Mouse (Mus musculus): ENCODE measurements around the gene Sgsm1. TPM values are rescaled to one million over a fixed set of nuclear protein-coding genes. Genes with fewer than 3 reads are reported as not detected.

The Sgsm1 gene
- polyA plus RNA-seq, 1 experiment from 2014 or later: 7.1 TPM

GRCm38 (mm10) chr5:113230196-113230595 is 80.4 kb downstream of the Sgsm1 start:
- no peaks in the 10 kb centered on the region for H3K9me3 ChIP-seq (replicated peaks; ENCODE audit: control insufficient read depth, low read length)
- no peaks in the 10 kb centered on the region for H3K27me3 ChIP-seq (ENCODE audit: control insufficient read depth, insufficient read depth, low read length)
- peak; percentile 44; the same call in 1 of the 2 replicates for ATAC-seq (ENCODE audit: insufficient read depth, low FRiP score)
- no peak overlapping the region for H3K27ac ChIP-seq (ENCODE audit: low read length)
- 59% methylated on average over 5 of the region's 5 CpGs for WGBS
- H3K4me1 ChIP-seq (ENCODE audit: control insufficient read depth, insufficient read depth, low read length): peaks cover 8% of the 10 kb centered on the region
- H3K4me3 ChIP-seq (replicated peaks; ENCODE audit: low read length): no peak overlapping the region
- no peaks in the 10 kb centered on the region for H3K36me3 ChIP-seq (ENCODE audit: control insufficient read depth, insufficient read depth, low read length)
- no peak overlapping the region for H3K9ac ChIP-seq (ENCODE audit: low read length)
- H3K4me2 ChIP-seq (ENCODE audit: low read depth, low read length): no peak overlapping the region

GRCm38 (mm10) chr5:113226632-113227102 is 83.9 kb downstream of the Sgsm1 start, which contains the start of gene Tmem211:
Gene Tmem211 (plus strand): TSS chr5:113226909.
- H3K4me2 ChIP-seq (ENCODE audit: low read depth, low read length): peak within 1 kb of the TSS; percentile 58
- WGBS: 1% methylated on average over 13 of the region's 13 CpGs
- peak within 1 kb of the TSS; percentile 29 for H3K4me3 ChIP-seq (replicated peaks; ENCODE audit: low read length)
- no peaks in the 10 kb centered on the region for H3K36me3 ChIP-seq (ENCODE audit: control insufficient read depth, insufficient read depth, low read length)
- H3K9me3 ChIP-seq (replicated peaks; ENCODE audit: control insufficient read depth, low read length): no peaks in the 10 kb centered on the region
- ATAC-seq (ENCODE audit: insufficient read depth, low FRiP score): peak; percentile 81
- H3K27me3 ChIP-seq (ENCODE audit: control insufficient read depth, insufficient read depth, low read length): no peaks in the 10 kb centered on the region
- H3K9ac ChIP-seq (ENCODE audit: low read length): peak within 1 kb of the TSS; percentile 69
- peaks cover 8% of the 10 kb centered on the region for H3K4me1 ChIP-seq (ENCODE audit: control insufficient read depth, insufficient read depth, low read length)
- H3K27ac ChIP-seq (ENCODE audit: low read length): peak within 1 kb of the TSS; percentile 36; the same call in 1 of the 2 replicates

GRCm38 (mm10) chr5:113225686-113226435 is 84.7 kb downstream of the Sgsm1 start:
- peaks cover 8% of the 10 kb centered on the region for H3K4me1 ChIP-seq (ENCODE audit: control insufficient read depth, insufficient read depth, low read length)
- H3K4me2 ChIP-seq (ENCODE audit: low read depth, low read length): peak overlapping the region; percentile 58
- 26% methylated on average over 25 of the region's 25 CpGs for WGBS
- H3K27ac ChIP-seq (ENCODE audit: low read length): peak overlapping the region; percentile 36; the same call in 1 of the 2 replicates
- no peak for ATAC-seq (ENCODE audit: insufficient read depth, low FRiP score)
- H3K9ac ChIP-seq (ENCODE audit: low read length): peak overlapping the region; percentile 69
- H3K9me3 ChIP-seq (replicated peaks; ENCODE audit: control insufficient read depth, low read length): no peaks in the 10 kb centered on the region
- no peaks in the 10 kb centered on the region for H3K27me3 ChIP-seq (ENCODE audit: control insufficient read depth, insufficient read depth, low read length)
- no peaks in the 10 kb centered on the region for H3K36me3 ChIP-seq (ENCODE audit: control insufficient read depth, insufficient read depth, low read length)
- H3K4me3 ChIP-seq (replicated peaks; ENCODE audit: low read length): peak overlapping the region; percentile 29

GRCm38 (mm10) chr5:113225271-113225670 is 85.3 kb downstream of the Sgsm1 start:
- Histone ChIP-seq H3K36me3 (ENCODE audit: control insufficient read depth, insufficient read depth, low read length) (no peaks in the 10 kb centered on the region), H3K4me3 (replicated peaks; ENCODE audit: low read length) (no peak overlapping the region), H3K9me3 (replicated peaks; ENCODE audit: control insufficient read depth, low read length) (no peaks in the 10 kb centered on the region), H3K27me3 (ENCODE audit: control insufficient read depth, insufficient read depth, low read length) (no peaks in the 10 kb centered on the region), H3K4me2 (ENCODE audit: low read depth, low read length) (no peak overlapping the region), H3K4me1 (ENCODE audit: control insufficient read depth, insufficient read depth, low read length) (peaks cover 12% of the 10 kb centered on the region), H3K9ac (ENCODE audit: low read length) (no peak overlapping the region), H3K27ac (ENCODE audit: low read length) (no peak overlapping the region)
- 30% methylated on average over 10 of the region's 10 CpGs for WGBS
- no peak for ATAC-seq (ENCODE audit: insufficient read depth, low FRiP score)

- Histone ChIP-seq H3K9me3 (replicated peaks; ENCODE audit: control insufficient read depth, low read length) (no peaks in the 10 kb centered on the region), H3K36me3 (ENCODE audit: control insufficient read depth, insufficient read depth, low read length) (no peaks in the 10 kb centered on the region), H3K4me1 (ENCODE audit: control insufficient read depth, insufficient read depth, low read length) (peaks cover 22% of the 10 kb centered on the region), H3K4me2 (ENCODE audit: low read depth, low read length) (no peak overlapping the region), H3K27ac (ENCODE audit: low read length) (no peak overlapping the region), H3K9ac (ENCODE audit: low read length) (no peak overlapping the region), H3K27me3 (ENCODE audit: control insufficient read depth, insufficient read depth, low read length) (no peaks in the 10 kb centered on the region), H3K4me3 (replicated peaks; ENCODE audit: low read length) (no peak overlapping the region)
- WGBS: 49% methylated on average over 4 of the region's 4 CpGs
- ATAC-seq (ENCODE audit: insufficient read depth, low FRiP score): no peak
Observed at GRCm38 (mm10) chr5:113223888-113224287, 86.7 kb downstream of the Sgsm1 start.

GRCm38 (mm10) chr5:113221147-113221865 is 89.3 kb downstream of the Sgsm1 start, which contains the start of gene 2900026A02Rik:
Gene 2900026A02Rik (minus strand): TSS chr5:113221236.
- Histone ChIP-seq H3K4me1 (ENCODE audit: control insufficient read depth, insufficient read depth, low read length) (peaks cover 38% of the 10 kb centered on the region), H3K27me3 (ENCODE audit: control insufficient read depth, insufficient read depth, low read length) (no peaks in the 10 kb centered on the region), H3K9ac (ENCODE audit: low read length) (peak within 1 kb of the TSS; percentile 81), H3K36me3 (ENCODE audit: control insufficient read depth, insufficient read depth, low read length) (no peaks in the 10 kb centered on the region), H3K4me3 (replicated peaks; ENCODE audit: low read length) (peak within 1 kb of the TSS; percentile 72), H3K9me3 (replicated peaks; ENCODE audit: control insufficient read depth, low read length) (no peaks in the 10 kb centered on the region), H3K4me2 (ENCODE audit: low read depth, low read length) (peak within 1 kb of the TSS; percentile 96), H3K27ac (ENCODE audit: low read length) (peak within 1 kb of the TSS; percentile 76)
- WGBS: 10% methylated on average over 49 of the region's 62 CpGs
- peak; percentile 57; the same call in 1 of the 2 replicates for ATAC-seq (ENCODE audit: insufficient read depth, low FRiP score)

GRCm38 (mm10) chr5:113220383-113221146 is 90.0 kb downstream of the Sgsm1 start:
- H3K27ac ChIP-seq (ENCODE audit: low read length): peak overlapping the region; percentile 76
- H3K36me3 ChIP-seq (ENCODE audit: control insufficient read depth, insufficient read depth, low read length): no peaks in the 10 kb centered on the region
- H3K9ac ChIP-seq (ENCODE audit: low read length): peak overlapping the region; percentile 81
- H3K4me1 ChIP-seq (ENCODE audit: control insufficient read depth, insufficient read depth, low read length): peaks cover 39% of the 10 kb centered on the region
- no peaks in the 10 kb centered on the region for H3K9me3 ChIP-seq (replicated peaks; ENCODE audit: control insufficient read depth, low read length)
- WGBS: 2% methylated on average over 62 of the region's 64 CpGs
- H3K4me3 ChIP-seq (replicated peaks; ENCODE audit: low read length): peak overlapping the region; percentile 72
- ATAC-seq (ENCODE audit: insufficient read depth, low FRiP score): peak; percentile 42; the same call in 1 of the 2 replicates
- peak overlapping the region; percentile 96 for H3K4me2 ChIP-seq (ENCODE audit: low read depth, low read length)
- H3K27me3 ChIP-seq (ENCODE audit: control insufficient read depth, insufficient read depth, low read length): no peaks in the 10 kb centered on the region

GRCm38 (mm10) chr5:113219876-113220275 is 90.7 kb downstream of the Sgsm1 start:
- no peaks in the 10 kb centered on the region for H3K36me3 ChIP-seq (ENCODE audit: control insufficient read depth, insufficient read depth, low read length)
- H3K4me1 ChIP-seq (ENCODE audit: control insufficient read depth, insufficient read depth, low read length): peaks cover 41% of the 10 kb centered on the region
- H3K27ac ChIP-seq (ENCODE audit: low read length): peak overlapping the region; percentile 76; the same call in 1 of the 2 replicates
- H3K4me2 ChIP-seq (ENCODE audit: low read depth, low read length): peak overlapping the region; percentile 96
- peak overlapping the region; percentile 81; the same call in 1 of the 2 replicates for H3K9ac ChIP-seq (ENCODE audit: low read length)
- 42% methylated on average over 7 of the region's 7 CpGs for WGBS
- no peaks in the 10 kb centered on the region for H3K27me3 ChIP-seq (ENCODE audit: control insufficient read depth, insufficient read depth, low read length)
- H3K4me3 ChIP-seq (replicated peaks; ENCODE audit: low read length): peak overlapping the region; percentile 72; the same call in 1 of the 2 replicates
- no peak for ATAC-seq (ENCODE audit: insufficient read depth, low FRiP score)
- H3K9me3 ChIP-seq (replicated peaks; ENCODE audit: control insufficient read depth, low read length): no peaks in the 10 kb centered on the region
